Mouse (Mus musculus): ENCODE data around the gene Ubxn11. TPM values are rescaled to one million over a fixed set of nuclear protein-coding genes. Genes with fewer than 3 reads are reported as not detected.
"Not testable (repeated sequence)": the region's sequence is repeated elsewhere in the genome, so short reads cannot be mapped to it uniquely, and the experiment has no call there.

The Ubxn11 gene
- polyA plus RNA-seq, 1 experiment from 2014 or later: 2.9 TPM

DNA sequence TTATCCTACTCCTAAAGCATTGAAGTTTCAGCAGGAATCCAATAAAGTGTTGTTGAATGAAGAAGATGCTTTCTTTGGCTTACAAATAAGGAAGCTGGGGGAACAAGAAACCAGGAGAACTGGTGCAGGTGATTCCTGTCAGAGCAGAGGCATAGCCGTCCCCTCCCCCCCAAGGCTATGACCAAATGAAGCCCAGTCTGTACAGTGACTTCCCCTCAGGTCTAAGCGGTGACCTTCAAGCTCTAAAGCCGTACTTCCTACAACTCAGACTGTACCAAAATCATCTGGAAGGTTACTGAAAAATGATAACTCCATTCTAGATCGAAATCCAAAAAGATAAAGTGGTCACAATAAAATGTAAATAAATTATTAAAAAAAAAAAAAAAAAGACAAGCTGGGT lies 47.0 kb downstream of the Ubxn11 start:
- Histone ChIP-seq H3K27me3 (ENCODE audit: insufficient read depth, poor library complexity, severe bottlenecking) (no peaks in the 10 kb centered on the region), H3K9me3 (no peaks in the 10 kb centered on the region), H3K36me3 (peaks cover 83% of the 10 kb centered on the region), H3K4me3 (no peak overlapping the region), H3K4me1 (no peaks in the 10 kb centered on the region), H3K27ac (no peak overlapping the region)
- WGBS: 90% methylated on average over 4 of the region's 4 CpGs
- DNase-seq (ENCODE audit: low spot score): no peak

DNA sequence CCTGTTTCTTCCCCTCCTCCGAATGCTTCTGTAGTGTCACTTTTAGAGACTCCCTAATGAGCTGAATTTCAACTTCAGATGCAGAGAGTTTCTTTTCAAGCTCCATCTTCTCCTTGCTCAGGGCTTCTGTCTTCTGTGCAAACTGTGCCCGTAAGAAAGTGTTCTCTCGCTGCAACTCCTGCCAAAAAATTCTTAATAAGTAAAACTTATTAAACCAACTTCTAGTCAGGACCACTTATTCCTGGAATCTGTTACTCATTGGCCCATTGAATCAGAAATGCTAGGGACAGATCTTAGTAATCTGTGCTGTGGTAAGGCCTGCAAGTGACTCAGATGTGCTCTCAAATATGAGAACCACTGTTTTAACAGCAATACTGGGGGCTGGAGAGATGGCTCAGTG lies 49.7 kb downstream of the Ubxn11 start:
- 90% methylated on average over 3 of the region's 3 CpGs for WGBS
- peaks cover 80% of the 10 kb centered on the region for H3K36me3 ChIP-seq
- H3K4me3 ChIP-seq: no peak overlapping the region
- H3K4me1 ChIP-seq: peaks cover 15% of the 10 kb centered on the region
- DNase-seq (ENCODE audit: low spot score): no peak
- no peak overlapping the region for H3K27ac ChIP-seq
- H3K27me3 ChIP-seq (ENCODE audit: insufficient read depth, poor library complexity, severe bottlenecking): no peaks in the 10 kb centered on the region
- no peaks in the 10 kb centered on the region for H3K9me3 ChIP-seq

DNA sequence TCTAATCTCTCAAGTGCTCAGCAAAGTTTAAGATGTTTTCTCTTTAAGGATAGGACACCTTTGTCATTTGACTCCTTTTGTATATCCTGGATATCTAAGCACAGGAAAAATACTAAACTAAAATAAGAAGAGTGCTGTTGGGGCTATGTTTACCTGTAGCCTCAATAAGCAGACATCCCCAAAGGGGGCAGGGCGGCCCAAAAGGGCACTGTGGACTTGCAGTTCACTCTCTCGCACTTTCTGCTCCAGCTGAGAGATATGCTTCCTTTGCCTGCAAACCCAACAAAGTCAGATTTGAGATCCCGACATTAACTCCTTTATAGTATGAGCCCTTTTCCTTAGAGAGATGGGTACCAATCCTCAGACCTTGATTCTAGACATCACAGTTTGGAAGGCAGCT lies 51.3 kb downstream of the Ubxn11 start:
- no peak for DNase-seq (ENCODE audit: low spot score)
- Histone ChIP-seq H3K27ac (no peak overlapping the region), H3K4me3 (no peak overlapping the region), H3K36me3 (peaks cover 65% of the 10 kb centered on the region), H3K27me3 (ENCODE audit: insufficient read depth, poor library complexity, severe bottlenecking) (no peaks in the 10 kb centered on the region), H3K9me3 (no peaks in the 10 kb centered on the region), H3K4me1 (peaks cover 23% of the 10 kb centered on the region)
- WGBS: 91% methylated on average over 3 of the region's 3 CpGs

DNA sequence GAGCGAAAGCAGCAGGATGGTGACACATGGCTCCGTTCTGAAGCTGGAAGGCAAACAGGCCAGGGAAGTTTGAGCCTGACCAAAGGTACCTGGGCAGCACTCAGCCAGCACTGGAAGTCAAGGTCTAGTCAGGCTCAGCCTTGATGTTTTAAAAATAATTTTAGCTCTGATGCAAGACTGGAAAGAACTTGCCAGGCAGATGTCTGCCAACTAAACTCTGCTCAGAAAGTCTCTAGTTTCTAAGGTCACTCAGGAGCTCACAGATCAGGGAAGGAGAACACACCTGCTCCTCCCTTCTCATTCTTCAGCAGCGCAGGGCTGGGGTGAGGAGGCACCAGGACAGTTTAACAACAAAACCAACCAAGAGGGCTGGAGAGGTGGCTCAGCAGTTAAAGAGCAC lies 52.0 kb downstream of the Ubxn11 start:
- DNase-seq (ENCODE audit: low spot score): no peak
- Histone ChIP-seq H3K27ac (no peak overlapping the region), H3K4me3 (no peak overlapping the region), H3K4me1 (peaks cover 27% of the 10 kb centered on the region), H3K27me3 (ENCODE audit: insufficient read depth, poor library complexity, severe bottlenecking) (no peaks in the 10 kb centered on the region), H3K9me3 (no peaks in the 10 kb centered on the region), H3K36me3 (peaks cover 58% of the 10 kb centered on the region)
- WGBS: 96% methylated on average over 3 of the region's 3 CpGs

DNA sequence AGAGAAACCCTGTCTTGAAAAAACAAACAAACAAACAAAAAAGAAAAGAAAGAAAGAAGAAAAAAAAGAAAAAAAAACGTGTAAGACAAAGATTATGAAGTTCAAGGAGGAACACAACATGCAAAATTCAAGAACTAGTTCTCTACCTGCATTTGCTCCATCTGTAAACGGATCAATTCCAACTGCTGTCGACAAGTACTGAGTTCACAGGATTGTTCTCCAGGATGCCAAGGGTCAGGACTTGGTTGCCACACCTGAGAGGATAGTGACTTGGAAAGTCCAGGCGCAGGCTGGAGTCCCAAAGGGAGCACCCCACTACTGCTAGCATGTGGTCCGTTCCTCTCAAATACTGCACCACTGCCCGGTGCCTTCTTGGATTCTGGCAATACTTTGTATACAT lies 53.2 kb downstream of the Ubxn11 start:
- Histone ChIP-seq H3K4me1 (peaks cover 27% of the 10 kb centered on the region), H3K27me3 (ENCODE audit: insufficient read depth, poor library complexity, severe bottlenecking) (no peaks in the 10 kb centered on the region), H3K27ac (no peak overlapping the region), H3K4me3 (no peak overlapping the region), H3K9me3 (no peaks in the 10 kb centered on the region), H3K36me3 (peaks cover 50% of the 10 kb centered on the region)
- WGBS: 90% methylated on average over 6 of the region's 6 CpGs
- no peak for DNase-seq (ENCODE audit: low spot score)

DNA sequence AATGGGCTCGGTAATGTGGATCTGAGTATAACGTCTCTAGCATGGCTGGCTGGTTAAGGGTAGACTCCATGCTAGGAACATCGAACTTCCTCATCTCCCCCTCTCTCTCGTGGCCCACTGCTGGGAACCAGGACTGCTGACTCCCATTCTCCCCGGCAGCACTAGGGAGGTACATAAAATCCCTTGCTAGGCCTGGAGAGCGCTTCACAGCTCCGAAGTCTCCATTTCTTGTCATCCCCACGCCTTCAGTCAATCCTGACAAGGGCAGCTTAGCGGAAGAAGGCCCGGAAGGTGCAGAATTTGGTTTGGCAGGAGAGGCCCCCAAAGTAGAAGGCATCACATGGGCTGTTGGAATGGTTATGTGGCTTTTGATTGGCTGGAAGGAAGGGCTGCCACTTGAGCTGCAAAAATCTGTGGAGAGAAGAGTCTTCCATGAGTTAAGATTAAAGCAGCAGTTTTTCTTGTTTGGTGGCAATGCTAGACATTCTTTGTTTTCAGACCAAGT lies 53.6 kb downstream of the Ubxn11 start:
- peak overlapping the region; percentile 74 for H3K27ac ChIP-seq

DNA sequence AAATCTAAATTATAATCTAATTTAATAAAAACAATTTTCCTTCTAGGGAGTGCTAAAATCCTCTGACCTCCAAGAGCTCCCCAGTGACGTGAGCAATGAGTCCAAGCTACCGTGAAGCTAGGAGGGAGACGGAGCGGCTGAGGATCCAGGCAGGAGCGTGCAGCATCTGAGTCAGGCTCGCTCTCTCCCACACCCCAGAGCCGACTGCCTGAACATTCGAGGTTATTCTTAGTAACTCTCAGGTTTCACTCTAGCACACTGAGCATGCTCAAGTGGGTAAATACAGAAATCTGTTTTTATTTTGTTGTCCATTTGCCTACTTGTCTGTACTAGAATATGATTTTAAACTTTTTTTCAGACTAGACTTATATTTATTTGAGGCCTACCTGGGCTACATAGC lies 54.4 kb downstream of the Ubxn11 start:
- Histone ChIP-seq H3K9me3 (no peaks in the 10 kb centered on the region), H3K27ac (peak overlapping the region; percentile 74; the same call in 1 of the 2 replicates), H3K4me3 (no peak overlapping the region), H3K36me3 (peaks cover 40% of the 10 kb centered on the region), H3K27me3 (ENCODE audit: insufficient read depth, poor library complexity, severe bottlenecking) (no peaks in the 10 kb centered on the region), H3K4me1 (peaks cover 27% of the 10 kb centered on the region)
- DNase-seq (ENCODE audit: low spot score): peak; percentile 87
- WGBS: 34% methylated on average over 8 of the region's 8 CpGs

More for the DNA sequence above, 53.6 kb downstream of the Ubxn11 start:
- Histone ChIP-seq H3K36me3 (peaks cover 47% of the 10 kb centered on the region), H3K27me3 (ENCODE audit: insufficient read depth, poor library complexity, severe bottlenecking) (no peaks in the 10 kb centered on the region), H3K9me3 (no peaks in the 10 kb centered on the region), H3K4me3 (no peak overlapping the region), H3K4me1 (peaks cover 27% of the 10 kb centered on the region)
- no peak for DNase-seq (ENCODE audit: low spot score)
- 80% methylated on average over 10 of the region's 10 CpGs for WGBS

DNA sequence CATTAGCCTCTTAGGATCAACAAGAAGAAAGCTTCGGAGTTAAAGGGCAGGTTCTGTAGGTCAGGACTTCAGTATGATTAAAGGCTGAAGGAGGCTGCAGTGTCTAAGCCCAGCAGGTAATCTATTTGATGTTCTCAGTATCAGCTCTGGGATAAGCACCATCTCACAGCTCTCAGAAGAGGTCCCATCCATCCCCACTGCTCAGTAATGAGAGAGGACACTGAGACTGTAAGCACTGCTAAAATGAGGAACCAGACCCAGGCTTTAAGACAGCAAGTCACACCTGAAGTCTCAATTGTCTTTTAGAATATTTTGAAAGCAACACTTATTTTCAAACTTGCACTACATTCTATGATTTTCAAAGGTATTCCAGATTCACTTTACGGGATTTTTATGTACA lies 55.2 kb downstream of the Ubxn11 start:
- no peak for DNase-seq (ENCODE audit: low spot score)
- Histone ChIP-seq H3K27me3 (ENCODE audit: insufficient read depth, poor library complexity, severe bottlenecking) (no peaks in the 10 kb centered on the region), H3K9me3 (no peaks in the 10 kb centered on the region), H3K27ac (peak overlapping the region; percentile 74; the same call in 1 of the 2 replicates), H3K4me1 (peaks cover 27% of the 10 kb centered on the region), H3K4me3 (no peak overlapping the region), H3K36me3 (peaks cover 31% of the 10 kb centered on the region)
- WGBS: 65% methylated on average over 2 of the region's 2 CpGs

DNA sequence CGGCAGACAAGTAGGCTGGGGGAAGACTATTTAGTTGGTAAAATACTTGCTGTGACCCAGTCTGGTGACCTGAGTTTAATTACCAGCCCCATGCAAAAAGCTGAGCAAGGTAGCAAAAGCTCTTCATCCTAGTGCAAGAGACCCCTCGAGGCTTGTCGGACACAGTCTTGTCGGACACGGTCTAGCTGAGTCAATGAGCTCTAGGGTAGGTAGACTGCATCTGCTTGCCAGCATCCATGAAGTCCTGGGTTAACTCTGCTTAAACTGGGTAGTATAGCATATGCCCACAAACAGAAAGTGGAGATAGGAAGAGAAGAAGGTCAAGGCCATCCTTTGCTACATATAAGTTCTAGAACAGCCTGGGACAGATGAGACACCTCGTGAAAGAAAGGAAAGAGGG lies 56.4 kb downstream of the Ubxn11 start:
- peaks cover 27% of the 10 kb centered on the region for H3K4me1 ChIP-seq
- H3K36me3 ChIP-seq: peaks cover 20% of the 10 kb centered on the region
- H3K9me3 ChIP-seq: no peaks in the 10 kb centered on the region
- 84% methylated on average over 6 of the region's 6 CpGs for WGBS
- DNase-seq (ENCODE audit: low spot score): no peak
- no peak overlapping the region for H3K4me3 ChIP-seq
- H3K27me3 ChIP-seq (ENCODE audit: insufficient read depth, poor library complexity, severe bottlenecking): no peaks in the 10 kb centered on the region
- no peak overlapping the region for H3K27ac ChIP-seq

DNA sequence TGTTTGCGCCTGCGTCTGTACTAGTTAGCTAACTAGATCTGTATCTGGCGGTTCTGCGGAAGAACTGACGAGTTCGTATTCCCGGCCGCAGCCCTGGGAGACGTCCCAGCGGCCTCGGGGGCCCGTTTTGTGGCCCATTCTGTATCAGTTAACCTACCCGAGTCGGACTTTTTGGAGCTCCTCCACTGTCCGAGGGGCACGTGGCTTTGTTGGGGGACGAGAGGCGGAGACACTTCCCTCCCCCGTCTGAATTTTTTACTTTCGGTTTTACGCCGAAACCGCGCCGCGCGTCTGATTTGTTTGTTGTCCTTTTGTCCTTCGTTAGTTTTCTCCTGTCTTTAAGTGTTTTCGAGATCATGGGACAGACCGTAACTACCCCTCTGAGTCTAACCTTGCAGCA lies 57.7 kb downstream of the Ubxn11 start:
- not testable (repeated sequence) for H3K27ac ChIP-seq; H3K27me3 ChIP-seq (ENCODE audit: insufficient read depth, poor library complexity, severe bottlenecking); DNase-seq (ENCODE audit: low spot score); H3K36me3 ChIP-seq; H3K9me3 ChIP-seq
- Histone ChIP-seq H3K4me1 (peaks cover 33% of the 10 kb centered on the region), H3K4me3 (peak overlapping the region; percentile 58)
- 1% methylated on average over 30 of the region's 30 CpGs for whole genome bisulfite sequencing

DNA sequence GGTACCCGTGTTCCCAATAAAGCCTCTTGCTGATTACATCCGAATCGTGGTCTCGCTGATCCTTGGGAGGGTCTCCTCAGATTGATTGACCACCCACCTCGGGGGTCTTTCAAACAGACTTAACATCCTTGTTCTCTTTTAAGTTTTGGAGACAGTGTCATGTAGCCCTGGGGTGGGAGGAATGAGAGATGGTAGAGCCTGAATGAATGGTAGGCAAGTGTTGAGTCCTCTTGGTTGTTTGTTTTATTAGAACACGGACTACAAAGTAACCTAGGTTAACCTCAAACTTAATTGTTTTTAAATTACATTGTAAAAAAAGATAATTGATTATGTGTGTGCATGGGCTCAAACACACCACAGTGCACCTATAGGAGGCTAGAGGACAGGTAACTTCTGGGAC lies 62.2 kb downstream of the Ubxn11 start:
- H3K4me3 ChIP-seq: no peak overlapping the region
- H3K27ac ChIP-seq: no peak overlapping the region
- 81% methylated on average over 5 of the region's 6 CpGs for WGBS
- H3K36me3 ChIP-seq: peaks cover 20% of the 10 kb centered on the region; the same call in 1 of the 2 replicates
- no peaks in the 10 kb centered on the region for H3K9me3 ChIP-seq
- no peaks in the 10 kb centered on the region for H3K27me3 ChIP-seq (ENCODE audit: insufficient read depth, poor library complexity, severe bottlenecking)
- DNase-seq (ENCODE audit: low spot score): no peak
- peaks cover 17% of the 10 kb centered on the region for H3K4me1 ChIP-seq

DNA sequence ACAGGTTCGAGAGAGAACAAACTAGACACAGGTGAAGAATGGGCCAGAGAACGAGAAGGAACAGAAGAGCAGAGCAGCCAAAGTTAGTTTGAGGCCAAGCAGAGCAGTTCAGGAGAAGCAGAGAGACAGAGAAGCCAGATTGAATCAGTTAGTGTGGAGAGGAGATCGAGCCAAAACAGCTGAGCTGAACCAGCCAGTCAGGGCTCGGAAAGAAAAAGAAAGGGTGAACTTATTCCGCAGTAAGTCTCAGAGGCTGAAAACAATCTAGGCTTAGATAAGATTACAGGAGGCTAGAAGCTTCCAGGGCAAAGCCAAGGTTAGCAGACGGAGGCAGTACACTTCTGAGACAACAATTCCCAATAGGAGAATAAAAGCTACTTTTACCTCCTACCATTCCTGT lies 62.7 kb downstream of the Ubxn11 start:
- 30% methylated on average over 6 of the region's 6 CpGs for WGBS
- Histone ChIP-seq H3K27me3 (ENCODE audit: insufficient read depth, poor library complexity, severe bottlenecking) (no peaks in the 10 kb centered on the region), H3K36me3 (peaks cover 20% of the 10 kb centered on the region; the same call in 1 of the 2 replicates), H3K4me1 (peaks cover 17% of the 10 kb centered on the region), H3K27ac (no peak overlapping the region), H3K9me3 (no peaks in the 10 kb centered on the region), H3K4me3 (no peak overlapping the region)
- no peak for DNase-seq (ENCODE audit: low spot score)

DNA sequence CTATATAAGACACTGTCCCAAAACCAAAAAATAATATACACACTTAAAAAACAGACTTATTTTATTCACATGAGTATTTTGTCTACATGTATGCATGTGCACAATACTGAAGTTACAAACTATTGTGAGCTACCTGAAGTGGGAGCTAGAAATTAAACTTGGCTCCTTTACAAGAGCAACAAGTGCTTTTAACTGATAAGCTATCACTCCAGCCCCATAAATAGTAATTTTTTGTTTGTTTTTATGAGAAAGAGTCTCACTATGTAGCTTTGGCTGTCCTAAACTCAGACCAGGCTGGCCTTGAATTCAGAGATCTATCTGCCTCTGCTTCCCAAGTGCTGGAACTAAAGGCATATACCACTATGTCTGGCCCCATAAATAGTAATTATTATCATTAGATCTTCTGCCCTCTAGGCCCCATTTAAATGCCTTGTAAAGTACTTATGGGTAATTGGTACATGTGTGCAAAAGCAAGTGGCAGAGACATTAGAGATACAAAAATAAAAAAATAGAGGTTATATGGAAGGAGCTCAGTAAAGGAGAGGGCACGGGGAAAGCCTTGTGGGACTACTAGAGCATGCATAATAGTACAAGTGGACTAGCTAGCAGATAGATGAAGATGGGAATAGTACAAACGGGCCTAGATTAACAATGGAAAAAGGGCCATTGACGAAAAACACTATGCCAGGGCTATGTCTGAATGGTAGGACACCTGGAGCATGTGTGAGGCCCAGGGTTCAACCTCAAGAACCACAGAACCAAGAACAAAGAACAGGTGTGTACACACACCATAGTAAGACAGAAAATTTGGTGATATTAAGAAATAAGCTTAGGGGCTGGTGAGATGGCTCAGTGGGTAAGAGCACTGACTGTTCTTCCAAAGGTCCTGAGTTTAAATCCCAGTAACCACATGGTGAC lies 63.4 kb downstream of the Ubxn11 start:
- Histone ChIP-seq H3K36me3 (peaks cover 20% of the 10 kb centered on the region; the same call in 1 of the 2 replicates), H3K4me1 (peaks cover 17% of the 10 kb centered on the region), H3K9me3 (no peaks in the 10 kb centered on the region), H3K27me3 (ENCODE audit: insufficient read depth, poor library complexity, severe bottlenecking) (no peaks in the 10 kb centered on the region), H3K4me3 (no peak overlapping the region), H3K27ac (no peak overlapping the region)
- WGBS: 73% methylated on average over 3 of the region's 3 CpGs
- no peak for DNase-seq (ENCODE audit: low spot score)
